Mouse (Mus musculus) hindbrain, embryonic 10.5 days (tissue): Measurements from ENCODE around the gene Sag. TPM values are rescaled to one million over a fixed set of nuclear protein-coding genes. Genes with fewer than 3 reads are reported as not detected.
A peak's percentile ranks its signal among the peaks of the same experiment; 100 is the strongest.

Experiments used
- DNase-seq: peaks from one replicate; pipeline ENCODE4 v3.0.0-alpha.2; 2017; ENCODE audit warnings: low spot score
- H3K27ac ChIP-seq: fragments of 300-500 bp; sonication (generic); 2 replicates; pipeline ENCODE4 v1.5.1; 2016; ENCODE audit warnings: mild to moderate bottlenecking, moderate library complexity
- H3K27me3 ChIP-seq: fragments of 300-500 bp; sonication (generic); 2 replicates; pipeline ENCODE4 v1.6.1; 2016; ENCODE audit warnings: mild to moderate bottlenecking; ENCODE audit not compliant: poor library complexity, insufficient read depth, severe bottlenecking
- H3K36me3 ChIP-seq: fragments of 300-500 bp; sonication (generic); 2 replicates; pipeline ENCODE4 v1.6.1; 2016; ENCODE audit warnings: mild to moderate bottlenecking, moderate library complexity
- H3K4me1 ChIP-seq: fragments of 300-500 bp; sonication (generic); replicated peaks from 2 replicates; pipeline ENCODE4 v1.6.1; 2016; ENCODE audit warnings: mild to moderate bottlenecking
- H3K4me3 ChIP-seq: fragments of 300-500 bp; sonication (generic); 2 replicates; pipeline ENCODE4 v1.5.1; 2016; ENCODE audit warnings: mild to moderate bottlenecking, moderate library complexity
- H3K9me3 ChIP-seq: fragments of 300-500 bp; sonication (generic); 2 replicates; pipeline ENCODE4 v1.6.1; 2016; ENCODE audit warnings: mild to moderate bottlenecking, moderate library complexity
- WGBS: fragments of 180-500 bp; shearing (Covaris S2); methylation state at CpG from one replicate; pipeline ENCODE4 v1.1.7; 2016; 5-methylcytosine and 5-hydroxymethylcytosine counted together
- polyA plus RNA-seq: library from polyadenylated mRNA; unstranded; fragments of >200 nt; fragmentation: Nextera tagmentation; extraction: Ambion mirVana; gene quantifications from 2 replicates; pipeline ENCODE4 v1.2.1, GENCODE M21; 2016

Sag gene
- polyA plus RNA-seq, 1 experiment from 2014 or later, result 2.5 TPM

- Histone ChIP-seq H3K36me3 (no peaks in the 10 kb centered on the region), H3K9me3 (no peaks in the 10 kb centered on the region), H3K27ac (no peak overlapping the region), H3K4me1 (peaks cover 30% of the 10 kb centered on the region), H3K4me3 (no peak overlapping the region), H3K27me3 (no peaks in the 10 kb centered on the region)
- 88% methylated on average over 5 of the region's 5 CpGs for WGBS
- DNase-seq, result no peak
Observed at GRCm38 (mm10) chr1:87849278-87849677, 45.8 kb downstream of the Sag start.

GRCm38 (mm10) chr1:87851344-87851743, 47.9 kb downstream of the Sag start:
- H3K27me3 ChIP-seq, result no peaks in the 10 kb centered on the region
- DNase-seq, result no peak
- H3K27ac ChIP-seq, result no peak overlapping the region
- no peaks in the 10 kb centered on the region for H3K36me3 ChIP-seq
- peaks cover 45% of the 10 kb centered on the region for H3K4me1 ChIP-seq
- WGBS, result 85% methylated on average over 3 of the region's 3 CpGs
- H3K9me3 ChIP-seq, result no peaks in the 10 kb centered on the region
- no peak overlapping the region for H3K4me3 ChIP-seq

GRCm38 (mm10) chr1:87852081-87852790, 48.8 kb downstream of the Sag start:
- 55% methylated on average over 5 of the region's 5 CpGs for WGBS
- peaks cover 38% of the 10 kb centered on the region for H3K4me1 ChIP-seq
- no peaks in the 10 kb centered on the region for H3K27me3 ChIP-seq
- DNase-seq, result no peak
- peak overlapping the region; percentile 99 for H3K4me3 ChIP-seq
- no peaks in the 10 kb centered on the region for H3K36me3 ChIP-seq
- H3K9me3 ChIP-seq, result no peaks in the 10 kb centered on the region
- peak overlapping the region; percentile 96 for H3K27ac ChIP-seq

- peak; percentile 83 for DNase-seq
- peaks cover 38% of the 10 kb centered on the region for H3K4me1 ChIP-seq
- peak within 1 kb of the TSS; percentile 99 for H3K4me3 ChIP-seq
- WGBS, result 1% methylated on average over 74 of the region's 74 CpGs
- H3K9me3 ChIP-seq, result no peaks in the 10 kb centered on the region
- H3K27ac ChIP-seq, result peak within 1 kb of the TSS; percentile 96
- H3K27me3 ChIP-seq, result no peaks in the 10 kb centered on the region
- H3K36me3 ChIP-seq, result no peaks in the 10 kb centered on the region
Observed at GRCm38 (mm10) chr1:87852892-87853600, 49.6 kb downstream of the Sag start, which contains the start of gene Dgkd. Gene Dgkd (plus strand): TSS chr1:87853287.

- no peaks in the 10 kb centered on the region for H3K9me3 ChIP-seq
- no peaks in the 10 kb centered on the region for H3K27me3 ChIP-seq
- DNase-seq, result peak; percentile 57
- H3K27ac ChIP-seq, result peak overlapping the region; percentile 96
- no peaks in the 10 kb centered on the region for H3K36me3 ChIP-seq
- H3K4me3 ChIP-seq, result peak overlapping the region; percentile 99
- H3K4me1 ChIP-seq, result peaks cover 32% of the 10 kb centered on the region
- WGBS, result 1% methylated on average over 48 of the region's 48 CpGs
Observed at GRCm38 (mm10) chr1:87853601-87854361, 50.3 kb downstream of the Sag start.

- Histone ChIP-seq H3K4me3 (peak overlapping the region; percentile 99), H3K27ac (peak overlapping the region; percentile 96), H3K36me3 (no peaks in the 10 kb centered on the region), H3K9me3 (no peaks in the 10 kb centered on the region), H3K4me1 (peaks cover 32% of the 10 kb centered on the region), H3K27me3 (no peaks in the 10 kb centered on the region)
- DNase-seq, result no peak
- WGBS, result 33% methylated on average over 6 of the region's 6 CpGs
Observed at GRCm38 (mm10) chr1:87854411-87854810, 50.9 kb downstream of the Sag start.

- Histone ChIP-seq H3K36me3 (no peaks in the 10 kb centered on the region), H3K4me3 (peak overlapping the region; percentile 99), H3K27me3 (no peaks in the 10 kb centered on the region), H3K9me3 (no peaks in the 10 kb centered on the region), H3K27ac (no peak overlapping the region), H3K4me1 (peaks cover 32% of the 10 kb centered on the region)
- no peak for DNase-seq
- WGBS, result 41% methylated on average over 2 of the region's 2 CpGs
Observed at GRCm38 (mm10) chr1:87854851-87855251, 51.4 kb downstream of the Sag start.

GRCm38 (mm10) chr1:87855522-87855921, 52.0 kb downstream of the Sag start:
- no peak overlapping the region for H3K27ac ChIP-seq
- DNase-seq, result no peak
- 92% methylated on average over 1 of the region's 1 CpGs for WGBS
- no peaks in the 10 kb centered on the region for H3K9me3 ChIP-seq
- H3K4me1 ChIP-seq, result peaks cover 32% of the 10 kb centered on the region
- H3K27me3 ChIP-seq, result no peaks in the 10 kb centered on the region
- H3K4me3 ChIP-seq, result no peak overlapping the region
- no peaks in the 10 kb centered on the region for H3K36me3 ChIP-seq

GRCm38 (mm10) chr1:87856823-87857222, 53.3 kb downstream of the Sag start:
- no peaks in the 10 kb centered on the region for H3K9me3 ChIP-seq
- no peaks in the 10 kb centered on the region for H3K27me3 ChIP-seq
- no peak for DNase-seq
- 90% methylated on average over 3 of the region's 3 CpGs for WGBS
- no peak overlapping the region for H3K4me3 ChIP-seq
- no peak overlapping the region for H3K27ac ChIP-seq
- H3K4me1 ChIP-seq, result peaks cover 32% of the 10 kb centered on the region
- no peaks in the 10 kb centered on the region for H3K36me3 ChIP-seq

GRCm38 (mm10) chr1:87858031-87858430, 54.6 kb downstream of the Sag start:
- Histone ChIP-seq H3K9me3 (no peaks in the 10 kb centered on the region), H3K36me3 (no peaks in the 10 kb centered on the region), H3K27ac (no peak overlapping the region), H3K4me3 (no peak overlapping the region), H3K4me1 (peaks cover 23% of the 10 kb centered on the region), H3K27me3 (no peaks in the 10 kb centered on the region)
- DNase-seq, result no peak
- 96% methylated on average over 1 of the region's 1 CpGs for WGBS

GRCm38 (mm10) chr1:87858529-87858928, 55.0 kb downstream of the Sag start:
- H3K4me1 ChIP-seq, result peaks cover 22% of the 10 kb centered on the region
- no peaks in the 10 kb centered on the region for H3K27me3 ChIP-seq
- WGBS, result 94% methylated on average over 2 of the region's 2 CpGs
- no peak overlapping the region for H3K27ac ChIP-seq
- H3K36me3 ChIP-seq, result no peaks in the 10 kb centered on the region
- H3K9me3 ChIP-seq, result no peaks in the 10 kb centered on the region
- no peak overlapping the region for H3K4me3 ChIP-seq
- DNase-seq, result no peak

GRCm38 (mm10) chr1:87863602-87864001, 60.1 kb downstream of the Sag start:
- H3K4me3 ChIP-seq, result no peak overlapping the region
- no peaks in the 10 kb centered on the region for H3K4me1 ChIP-seq
- no peak for DNase-seq
- H3K27ac ChIP-seq, result no peak overlapping the region
- 81% methylated on average over 3 of the region's 3 CpGs for WGBS
- H3K9me3 ChIP-seq, result no peaks in the 10 kb centered on the region
- H3K27me3 ChIP-seq, result no peaks in the 10 kb centered on the region
- H3K36me3 ChIP-seq, result no peaks in the 10 kb centered on the region

- Histone ChIP-seq H3K9me3 (no peaks in the 10 kb centered on the region), H3K36me3 (no peaks in the 10 kb centered on the region), H3K4me3 (no peak overlapping the region), H3K27me3 (no peaks in the 10 kb centered on the region), H3K27ac (no peak overlapping the region), H3K4me1 (no peaks in the 10 kb centered on the region)
- no peak for DNase-seq
Observed at GRCm38 (mm10) chr1:87864889-87865288, 61.4 kb downstream of the Sag start.
